Mouse (Mus musculus): ENCODE data around the gene Ehd2. TPM values are rescaled to one million over a fixed set of nuclear protein-coding genes. Genes with fewer than 3 reads are reported as not detected.

Ehd2 gene
- 0.68 and 0.86 TPM in 2 replicates for polyA plus RNA-seq (2012)

DNA sequence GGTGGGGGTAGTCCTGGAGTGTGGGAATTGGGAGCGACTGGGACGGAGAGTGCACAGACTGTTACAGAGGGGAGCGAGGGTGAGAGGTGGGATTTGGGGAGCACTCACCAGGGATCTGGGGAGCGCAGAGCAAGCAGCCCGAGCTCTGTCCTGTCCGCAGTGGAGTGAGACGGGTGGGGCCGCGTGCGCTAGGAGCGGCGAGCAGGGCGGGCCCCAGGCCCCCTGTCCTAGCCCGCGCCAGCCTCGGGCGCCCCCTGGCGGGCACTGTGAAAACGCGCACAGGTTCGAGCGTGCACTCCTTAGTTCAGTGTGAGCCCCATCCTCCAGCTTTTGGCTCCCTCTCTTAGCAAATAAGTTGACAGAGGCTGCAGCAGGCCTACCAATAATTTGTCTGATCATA, at the start of gene Ehd2:
TSS of gene Ehd2 (minus strand) at position 256 of the 400 bp plus-strand sequence.

DNA sequence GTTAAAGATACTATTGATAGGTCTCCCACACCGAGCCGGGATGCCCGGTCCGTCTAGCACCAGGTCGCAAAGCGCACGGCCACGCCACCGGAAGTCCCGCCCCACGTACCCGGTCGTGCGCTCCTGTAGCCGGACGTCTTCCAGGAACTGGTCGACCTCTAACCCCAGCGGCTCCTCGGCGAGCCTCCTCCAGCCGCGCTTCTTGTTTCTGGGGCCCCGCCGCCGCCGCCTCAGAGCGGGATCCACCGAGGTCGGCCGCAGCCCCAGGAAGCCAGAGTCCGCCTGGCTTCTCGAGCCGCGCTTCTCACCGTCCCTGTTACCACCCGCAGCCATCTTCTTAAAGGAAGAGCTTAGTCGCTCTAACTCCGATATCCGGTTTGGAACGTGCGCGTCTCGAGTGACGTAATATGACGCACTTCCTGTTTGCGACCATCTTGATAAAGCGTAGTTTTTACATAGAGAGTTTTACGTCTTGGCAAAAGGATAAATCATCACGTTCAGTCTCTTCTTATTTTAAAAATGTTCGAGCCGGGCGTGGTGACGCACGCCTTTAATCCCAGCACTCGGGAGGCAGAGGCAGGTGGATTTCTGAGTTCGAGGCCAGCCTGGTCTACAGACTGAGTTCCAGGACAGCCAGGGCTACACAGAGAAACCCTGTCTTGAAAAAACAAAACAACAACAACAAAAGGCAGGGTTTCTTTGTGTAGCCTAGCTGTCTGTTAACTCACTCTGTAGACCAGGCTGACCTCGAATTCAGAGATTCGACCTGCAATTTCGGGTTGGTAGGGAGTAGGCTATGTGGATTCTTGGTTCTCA, 21.4 kb downstream of the Ehd2 start, which contains the start of gene Nop53:
TSS of gene Nop53 (minus strand) at position 354 of the 816 bp plus-strand sequence.

DNA sequence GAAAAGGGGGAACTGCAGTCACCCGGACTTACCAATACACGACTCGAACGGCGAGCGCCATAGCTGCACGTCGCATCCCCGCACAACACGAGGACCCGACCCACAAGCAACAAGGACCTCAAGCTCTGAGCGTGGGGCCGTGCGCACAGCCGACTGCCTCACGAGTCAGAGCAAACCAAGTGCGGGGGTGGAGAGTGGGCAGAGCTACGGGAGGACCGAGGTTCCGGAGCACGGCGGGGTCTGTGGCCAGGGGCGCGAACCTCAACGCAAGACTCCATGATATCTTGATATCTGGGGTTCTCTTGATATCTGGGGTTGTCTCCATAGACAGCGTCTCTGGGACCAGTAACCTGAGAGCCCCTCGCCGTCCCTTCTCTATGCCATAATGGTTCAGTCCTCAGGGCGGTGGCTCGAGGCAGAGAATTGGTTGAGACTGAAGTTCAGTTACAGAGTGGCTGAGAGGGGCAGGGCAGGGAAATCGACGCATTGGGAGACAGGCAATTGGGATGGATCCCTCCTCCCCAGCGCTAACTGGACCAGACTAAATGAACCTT, 45.1 kb downstream of the Ehd2 start, which contains the start of gene Selenow:
TSS of gene Selenow (minus strand) at position 183 of the 554 bp plus-strand sequence.

Other genes with a start within 250 kb of the Ehd2 start
- not detected in 2 replicates for gene Obox5, start 217.4 kb downstream of the Ehd2 start, polyA plus RNA-seq (2012)
- not detected in 2 replicates for gene Obox6, start 127.9 kb downstream of the Ehd2 start, polyA plus RNA-seq (2012)
- gene Crx, start 87.6 kb downstream of the Ehd2 start, polyA plus RNA-seq (2012) = not detected in 2 replicates
- gene Crxos, start 85.0 kb downstream of the Ehd2 start, polyA plus RNA-seq (2012) = not detected in 2 replicates
- 460 and 532 TPM in 2 replicates for gene Selenow, start 45.2 kb downstream of the Ehd2 start, polyA plus RNA-seq (2012)
- 809 and 1,046 TPM in 2 replicates for gene Nop53, start 21.5 kb downstream of the Ehd2 start, polyA plus RNA-seq (2012)
- gene Bicra, start 80.4 kb upstream of the Ehd2 start, polyA plus RNA-seq (2012) = 63.5 and 81.0 TPM in 2 replicates
- gene Zfp541, start 94.2 kb upstream of the Ehd2 start, polyA plus RNA-seq (2012) = 0.04 and 0.11 TPM in 2 replicates
- gene Napa, start 130.9 kb upstream of the Ehd2 start, polyA plus RNA-seq (2012) = 160 and 181 TPM in 2 replicates
- 28.6 and 33.0 TPM in 2 replicates for gene Kptn, start 152.3 kb upstream of the Ehd2 start, polyA plus RNA-seq (2012)
- 0.02 and 0.04 TPM in 2 replicates for gene Slc8a2, start 162.3 kb upstream of the Ehd2 start, polyA plus RNA-seq (2012)
- 0.96 and 1.4 TPM in 2 replicates for gene Meis3, start 207.5 kb upstream of the Ehd2 start, polyA plus RNA-seq (2012)

Measured in megakaryocyte-erythroid progenitor cell, adult 5 weeks (primary cell).